In genomic region chr14:55641291-55641690, GRCm38 (mm10) we compare ENCODE assay signal across 28 mouse cellular contexts. TPM values are rescaled to one million over a fixed set of nuclear protein-coding genes. Genes with fewer than 3 reads are reported as not detected.
DNase-seq lines count a peak whose midpoint lies in the region; ATAC-seq and TF ChIP-seq lines count a peak whose summit lies in the region.
"Had no signal": no experiment of that assay in that cellular context is flagged by ENCODE, and none has a peak within 500 bp of the region (broad histone marks: within the 10 kb centered on the region; RNA-seq: fewer than 3 reads in every experiment).

No protein-coding gene starts in this region.

- no peak overlapping the region for H3K4me3 ChIP-seq in liver, embryonic 12.5 days
- H3K4me3 ChIP-seq in liver, postnatal 0 days (ENCODE audit: low read depth, low read length): no peak overlapping the region
- H3K4me3 ChIP-seq in midbrain, embryonic 11.5 days (ENCODE audit: low read depth, low read length): no peak overlapping the region
- no peak overlapping the region for H3K4me3 ChIP-seq in midbrain, embryonic 10.5 days
- peak overlapping the region; percentile 81 for H3K4me3 ChIP-seq in myocyte
- H3K4me3 ChIP-seq: embryonic facial prominence, embryonic 10.5 days; embryonic facial prominence, embryonic 13.5 days; forebrain, embryonic 12.5 days; forebrain, embryonic 15.5 days; heart, embryonic 13.5 days had no signal

- no peak for TF ChIP-seq POLR2A in myocyte (IDR thresholded peaks at IDR 0.05; ENCODE audit: insufficient read length, low read depth)

- H3K27me3 ChIP-seq in liver, embryonic 12.5 days (replicated peaks): no peaks in the 10 kb centered on the region
- H3K27me3 ChIP-seq in liver, postnatal 0 days (ENCODE audit: insufficient read depth, low read length): no peaks in the 10 kb centered on the region
- H3K27me3 ChIP-seq in midbrain, embryonic 11.5 days (ENCODE audit: control insufficient read depth, insufficient read depth, low read length): no peaks in the 10 kb centered on the region
- H3K27me3 ChIP-seq in midbrain, embryonic 10.5 days (ENCODE audit: low read depth, poor library complexity, severe bottlenecking): no peaks in the 10 kb centered on the region
- H3K27me3 ChIP-seq in myocyte (ENCODE audit: control insufficient read depth, insufficient read depth, insufficient read length): no peaks in the 10 kb centered on the region
- H3K27me3 ChIP-seq: CH12.LX; embryonic facial prominence, embryonic 13.5 days; forebrain, embryonic 12.5 days; forebrain, embryonic 15.5 days; heart, embryonic 13.5 days; Patski had no signal

- ATAC-seq in liver, embryonic 12.5 days: no peak
- ATAC-seq in liver, postnatal 0 days: no peak
- no peak for ATAC-seq in midbrain, embryonic 11.5 days (ENCODE audit: low FRiP score)
- ATAC-seq: forebrain, embryonic 15.5 days; hindbrain, postnatal 0 days; inflammation-experienced regulatory T-cells, adult 6 months; Patski had no signal

- no peak overlapping the region for H3K27ac ChIP-seq in liver, embryonic 12.5 days
- no peak overlapping the region for H3K27ac ChIP-seq in liver, postnatal 0 days (ENCODE audit: low read depth)
- no peak overlapping the region for H3K27ac ChIP-seq in midbrain, embryonic 11.5 days (ENCODE audit: low read depth, low read length)
- H3K27ac ChIP-seq in midbrain, embryonic 10.5 days (replicated peaks): no peak overlapping the region
- H3K27ac ChIP-seq: embryonic facial prominence, embryonic 10.5 days; embryonic facial prominence, embryonic 13.5 days; forebrain, embryonic 12.5 days; forebrain, embryonic 15.5 days; heart, embryonic 13.5 days; hindbrain, embryonic 14.5 days; hindbrain, postnatal 0 days had no signal

- peaks cover 40% of the 10 kb centered on the region for H3K4me1 ChIP-seq in liver, embryonic 12.5 days
- peaks cover 19% of the 10 kb centered on the region for H3K4me1 ChIP-seq in liver, postnatal 0 days (ENCODE audit: insufficient read depth)
- peaks cover 15% of the 10 kb centered on the region for H3K4me1 ChIP-seq in midbrain, embryonic 11.5 days (ENCODE audit: control insufficient read depth, insufficient read depth, low read length)
- peaks cover 28% of the 10 kb centered on the region for H3K4me1 ChIP-seq in midbrain, embryonic 10.5 days

- no peak overlapping the region for H3ac ChIP-seq in myocyte (ENCODE audit: control insufficient read depth, insufficient read length)

- TF ChIP-seq EP300 in liver, postnatal 0 days (IDR thresholded peaks at IDR 0.05; ENCODE audit: low read depth): no peak

- peak overlapping the region; percentile 6 for H3K4me2 ChIP-seq in liver, embryonic 12.5 days
- H3K4me2 ChIP-seq in liver, postnatal 0 days (ENCODE audit: low read depth, low read length): no peak overlapping the region
- H3K4me2 ChIP-seq in midbrain, embryonic 11.5 days: no peak overlapping the region
- H3K4me2 ChIP-seq in myocyte (ENCODE audit: low read depth): no peak overlapping the region
- H3K4me2 ChIP-seq: forebrain, embryonic 12.5 days; forebrain, embryonic 15.5 days had no signal

- 90% methylated on average over 13 of the region's 13 CpGs for WGBS in liver, embryonic 12.5 days (ENCODE audit: insufficient replicate concordance)
- WGBS in liver, postnatal 0 days (ENCODE audit: insufficient replicate concordance): 85% methylated on average over 13 of the region's 13 CpGs
- WGBS in midbrain, embryonic 11.5 days: 94% methylated on average over 13 of the region's 13 CpGs
- WGBS in midbrain, embryonic 10.5 days: 97% methylated on average over 13 of the region's 13 CpGs

- H3K9me3 ChIP-seq in liver, embryonic 12.5 days (replicated peaks): no peaks in the 10 kb centered on the region
- no peaks in the 10 kb centered on the region for H3K9me3 ChIP-seq in liver, postnatal 0 days (ENCODE audit: low read length)
- no peaks in the 10 kb centered on the region for H3K9me3 ChIP-seq in midbrain, embryonic 11.5 days (ENCODE audit: control insufficient read depth, low read length)
- H3K9me3 ChIP-seq in midbrain, embryonic 10.5 days (replicated peaks): no peaks in the 10 kb centered on the region
- H3K9me3 ChIP-seq: embryonic facial prominence, embryonic 10.5 days; embryonic facial prominence, embryonic 13.5 days; forebrain, embryonic 12.5 days; forebrain, embryonic 15.5 days; G1E; heart, embryonic 13.5 days had no signal

- DNase-seq in liver, postnatal 0 days: no peak
- DNase-seq in midbrain, embryonic 11.5 days (ENCODE audit: low spot score, missing footprints): peak; percentile 69
- no peak for DNase-seq in midbrain, embryonic 10.5 days (ENCODE audit: low spot score)
- no peak for DNase-seq in layer of hippocampus, postnatal 25 days (ENCODE audit: extremely low spot score in 1 of 2, low spot score in 1 of 2)
- DNase-seq: adrenal gland, adult 2 months; adrenal gland, postnatal 14 days; cerebellum, adult 11-12 months; cerebellum, adult 8-10 months; cerebellum, postnatal 10 days; cerebellum, postnatal 36 days; embryo, embryonic 11 days; gastrocnemius, postnatal 25 days; heart, adult 18-20 months; heart, postnatal 14 days; heart, postnatal 4 days had no signal

- H3K9ac ChIP-seq in liver, embryonic 12.5 days: no peak overlapping the region
- H3K9ac ChIP-seq in liver, postnatal 0 days (replicated peaks): no peak overlapping the region
- H3K9ac ChIP-seq in midbrain, embryonic 11.5 days (ENCODE audit: low read length): no peak overlapping the region
- H3K9ac ChIP-seq: embryonic facial prominence, embryonic 13.5 days; forebrain, embryonic 12.5 days; forebrain, embryonic 15.5 days; heart, embryonic 13.5 days; hindbrain, embryonic 14.5 days had no signal

- TF ChIP-seq CTCF in liver, postnatal 0 days (IDR thresholded peaks at IDR 0.05; ENCODE audit: low read depth): no peak

- peaks cover 50% of the 10 kb centered on the region for H3K79me2 ChIP-seq in myocyte (ENCODE audit: control insufficient read depth, insufficient read depth)

- peaks cover 62% of the 10 kb centered on the region for H3K36me3 ChIP-seq in liver, embryonic 12.5 days
- peaks cover 46% of the 10 kb centered on the region for H3K36me3 ChIP-seq in liver, postnatal 0 days (replicated peaks; ENCODE audit: insufficient read depth, low read length)
- H3K36me3 ChIP-seq in midbrain, embryonic 11.5 days (ENCODE audit: control insufficient read depth, insufficient read depth, low read length): peaks cover 11% of the 10 kb centered on the region
- H3K36me3 ChIP-seq in midbrain, embryonic 10.5 days: peaks cover 61% of the 10 kb centered on the region
- H3K36me3 ChIP-seq in myocyte (ENCODE audit: control insufficient read depth, insufficient read depth): peaks cover 6% of the 10 kb centered on the region

TF ChIP-seq in myocyte, 11 proteins besides CTCF, POLR2A, EP300 and RAD21 (continues in another document):
- TF ChIP-seq MAX (IDR thresholded peaks at IDR 0.05; ENCODE audit: low read depth) (no peak), REST (IDR thresholded peaks at IDR 0.05; ENCODE audit: insufficient read depth, insufficient read length) (no peak), MYOD1 (IDR thresholded peaks at IDR 0.05; ENCODE audit: control insufficient read depth in 1 of 3, insufficient read length in 2 of 3, low read depth in 2 of 3) (no peak), POLR2AphosphoS2 (IDR thresholded peaks at IDR 0.05; ENCODE audit: insufficient read length, low read depth) (no peak), TCF3 (IDR thresholded peaks at IDR 0.05; ENCODE audit: insufficient read length, low read depth) (no peak), TCF12 (IDR thresholded peaks at IDR 0.05; ENCODE audit: insufficient read depth, poor library complexity, severe bottlenecking) (no peak)

RNA-seq across cellular contexts. Expression of gene Tm9sf1, which starts 2.3 kb away (rescaled TPM):
- polyA plus RNA-seq in liver, embryonic 12.5 days (2016; fragmentation: Nextera tagmentation; extraction: Ambion mirVana): 64.9 and 69.7 TPM in 2 replicates
- polyA plus RNA-seq in liver, postnatal 0 days (2015; fragmentation: Nextera tagmentation; extraction: Ambion mirVana): 39.3 and 42.8 TPM in 2 replicates
- 56.6 and 58.1 TPM in 2 replicates for polyA plus RNA-seq in midbrain, embryonic 11.5 days (2014; fragmentation: Nextera tagmentation; extraction: Ambion mirVana)
- 74.7 and 77.1 TPM in 2 replicates for polyA plus RNA-seq in midbrain, embryonic 10.5 days (2016; fragmentation: Nextera tagmentation; extraction: Ambion mirVana)
- polyA plus RNA-seq in myocyte (2012; fragmentation: generic; extraction: Trizol): 57.9 TPM
- 10 to 100 TPM; 42.2 to 49.7 TPM for total RNA-seq in layer of hippocampus, postnatal 25 days (2021)

RNA-seq across cellular contexts. Expression of gene Gm49378, which starts 3.6 kb away (rescaled TPM):
- polyA plus RNA-seq in liver, embryonic 12.5 days (2016; fragmentation: Nextera tagmentation; extraction: Ambion mirVana): 1.8 and 2.8 TPM in 2 replicates
- polyA plus RNA-seq in liver, postnatal 0 days (2015; fragmentation: Nextera tagmentation; extraction: Ambion mirVana): 0.99 and 1.6 TPM in 2 replicates
- polyA plus RNA-seq in midbrain, embryonic 11.5 days (2014; fragmentation: Nextera tagmentation; extraction: Ambion mirVana): 1.8 and 2.6 TPM in 2 replicates
- 1.1 and 1.2 TPM in 2 replicates for polyA plus RNA-seq in midbrain, embryonic 10.5 days (2016; fragmentation: Nextera tagmentation; extraction: Ambion mirVana)
- polyA plus RNA-seq in myocyte (2012; fragmentation: generic; extraction: Trizol): 0.17 TPM
- 1 to 10 TPM; 2.1 to 6.3 TPM for total RNA-seq in layer of hippocampus, postnatal 25 days (2021)

RNA-seq across cellular contexts. Expression of gene Ipo4, which starts 5.5 kb away (rescaled TPM):
- 46.0 and 48.8 TPM in 2 replicates for polyA plus RNA-seq in liver, embryonic 12.5 days (2016; fragmentation: Nextera tagmentation; extraction: Ambion mirVana)
- 14.7 and 16.6 TPM in 2 replicates for polyA plus RNA-seq in liver, postnatal 0 days (2015; fragmentation: Nextera tagmentation; extraction: Ambion mirVana)
- polyA plus RNA-seq in midbrain, embryonic 11.5 days (2014; fragmentation: Nextera tagmentation; extraction: Ambion mirVana): 69.3 and 80.6 TPM in 2 replicates
- 94.1 and 100 TPM in 2 replicates for polyA plus RNA-seq in midbrain, embryonic 10.5 days (2016; fragmentation: Nextera tagmentation; extraction: Ambion mirVana)
- polyA plus RNA-seq in myocyte (2012; fragmentation: generic; extraction: Trizol): 109 TPM
- 100 to 1,000 TPM; 118 to 121 TPM for total RNA-seq in layer of hippocampus, postnatal 25 days (2021)

RNA-seq across cellular contexts. Expression of gene Tssk4, which starts 8.7 kb away (rescaled TPM):
- polyA plus RNA-seq in liver, embryonic 12.5 days (2016; fragmentation: Nextera tagmentation; extraction: Ambion mirVana): 0.18 and 0.30 TPM in 2 replicates
- polyA plus RNA-seq in liver, postnatal 0 days (2015; fragmentation: Nextera tagmentation; extraction: Ambion mirVana): 0.06 and 0.21 TPM in 2 replicates
- 0.87 and 1.1 TPM in 2 replicates for polyA plus RNA-seq in midbrain, embryonic 11.5 days (2014; fragmentation: Nextera tagmentation; extraction: Ambion mirVana)
- polyA plus RNA-seq in midbrain, embryonic 10.5 days (2016; fragmentation: Nextera tagmentation; extraction: Ambion mirVana): 0.75 and 0.79 TPM in 2 replicates
- 0.18 TPM for polyA plus RNA-seq in myocyte (2012; fragmentation: generic; extraction: Trizol)
- total RNA-seq in layer of hippocampus, postnatal 25 days (2021): under 1 TPM; 0.71 to 0.94 TPM

RNA-seq across cellular contexts. Expression of gene Mdp1, which starts 19.0 kb away (rescaled TPM):
- polyA plus RNA-seq in liver, embryonic 12.5 days (2016; fragmentation: Nextera tagmentation; extraction: Ambion mirVana): 27.5 and 28.1 TPM in 2 replicates
- 16.0 and 16.1 TPM in 2 replicates for polyA plus RNA-seq in liver, postnatal 0 days (2015; fragmentation: Nextera tagmentation; extraction: Ambion mirVana)
- polyA plus RNA-seq in midbrain, embryonic 11.5 days (2014; fragmentation: Nextera tagmentation; extraction: Ambion mirVana): 61.9 and 66.2 TPM in 2 replicates
- polyA plus RNA-seq in midbrain, embryonic 10.5 days (2016; fragmentation: Nextera tagmentation; extraction: Ambion mirVana): 65.3 and 72.9 TPM in 2 replicates
- polyA plus RNA-seq in myocyte (2012; fragmentation: generic; extraction: Trizol): 21.3 TPM
- 10 to 100 TPM; 49.2 to 50.4 TPM for total RNA-seq in layer of hippocampus, postnatal 25 days (2021)
